Comparison of ENCODE assay signal across 17 mouse cellular contexts in genomic region chr10:3749580-3749979, GRCm38 (mm10).
"Had no signal": no experiment of that assay in that cellular context is flagged by ENCODE, and none has a peak within 500 bp of the region (broad histone marks: within the 10 kb centered on the region; RNA-seq: fewer than 3 reads in every experiment).

No protein-coding gene starts in this region.

- H3K27ac ChIP-seq: lung, embryonic 15.5 days; macrophage; midbrain, embryonic 13.5 days; midbrain, embryonic 15.5 days; neural tube, embryonic 12.5 days had no signal

- H3K4me1 ChIP-seq: megakaryocyte, embryonic 14.5 days; midbrain, embryonic 13.5 days; midbrain, embryonic 15.5 days; neural tube, embryonic 12.5 days had no signal

- H3K9me3 ChIP-seq: lung, embryonic 15.5 days; megakaryocyte, embryonic 14.5 days; midbrain, embryonic 13.5 days; midbrain, embryonic 15.5 days; neural tube, embryonic 12.5 days had no signal

- ATAC-seq: liver, postnatal 0 days; lung, postnatal 0 days; midbrain, embryonic 13.5 days; midbrain, embryonic 15.5 days had no signal

- H3K4me3 ChIP-seq: lung, embryonic 15.5 days; megakaryocyte, embryonic 14.5 days; midbrain, embryonic 13.5 days; midbrain, embryonic 15.5 days; neural tube, embryonic 12.5 days had no signal

- H3K9ac ChIP-seq: liver, postnatal 0 days; lung, embryonic 15.5 days; midbrain, embryonic 13.5 days; midbrain, embryonic 15.5 days; neural tube, embryonic 12.5 days had no signal

- H3K27me3 ChIP-seq: lung, embryonic 15.5 days; megakaryocyte, embryonic 14.5 days; midbrain, embryonic 13.5 days; midbrain, embryonic 15.5 days; neural tube, embryonic 12.5 days had no signal

- DNase-seq: liver, postnatal 0 days; lung, adult 2 months; lung, postnatal 14 days; lung, postnatal 36 days; right cerebral cortex, postnatal 25 days; right cerebral cortex, postnatal 4 days; thymus, adult 18-20 months; thymus, postnatal 14 days; thymus, postnatal 36 days had no signal

- H3K36me3 ChIP-seq: lung, embryonic 15.5 days; midbrain, embryonic 13.5 days; midbrain, embryonic 15.5 days; neural tube, embryonic 12.5 days had no signal

- H3K4me2 ChIP-seq: lung, embryonic 15.5 days; midbrain, embryonic 11.5 days; midbrain, embryonic 13.5 days; midbrain, embryonic 15.5 days; neural tube, embryonic 12.5 days had no signal
